Mouse (Mus musculus) forelimb bud, embryonic 11.5 days (tissue): ENCODE measurements around the gene Tsnaxip1.
"Not testable (repeated sequence)": the region's sequence is repeated elsewhere in the genome, so short reads cannot be mapped to it uniquely, and the experiment has no call there.

Experiments
- DNase-seq: peaks from one replicate; pipeline ENCODE4 v3.0.0-alpha.2; 2012; ENCODE audit warnings: low read depth, low spot score

The Tsnaxip1 gene

GRCm38 (mm10) chr8:105813241-105813640, 14.3 kb upstream of the Tsnaxip1 start:
- no peak for DNase-seq

- DNase-seq = no peak
Observed at GRCm38 (mm10) chr8:105819659-105820058, 7.9 kb upstream of the Tsnaxip1 start.

GRCm38 (mm10) chr8:105820925-105821324, 6.6 kb upstream of the Tsnaxip1 start:
- DNase-seq = no peak

- DNase-seq = no peak
Observed at GRCm38 (mm10) chr8:105825506-105825905, 2.0 kb upstream of the Tsnaxip1 start.

GRCm38 (mm10) chr8:105826379-105826778, 1.2 kb upstream of the Tsnaxip1 start:
- no peak for DNase-seq

GRCm38 (mm10) chr8:105833740-105834139, 6.2 kb downstream of the Tsnaxip1 start:
- DNase-seq = not testable (repeated sequence)

- peak; percentile 52 for DNase-seq
Observed at GRCm38 (mm10) chr8:105835318-105835717, 7.8 kb downstream of the Tsnaxip1 start.

- no peak for DNase-seq
Observed at GRCm38 (mm10) chr8:105836991-105837390, 9.5 kb downstream of the Tsnaxip1 start.

- DNase-seq = no peak
Observed at GRCm38 (mm10) chr8:105839209-105839608, 11.7 kb downstream of the Tsnaxip1 start.

- no peak for DNase-seq
Observed at GRCm38 (mm10) chr8:105846678-105847077, 19.1 kb downstream of the Tsnaxip1 start.

- DNase-seq = no peak
Observed at GRCm38 (mm10) chr8:105850014-105850413, 22.5 kb downstream of the Tsnaxip1 start.

GRCm38 (mm10) chr8:105850611-105851010, 23.1 kb downstream of the Tsnaxip1 start:
- DNase-seq = no peak

- peak; percentile 95 for DNase-seq
Observed at GRCm38 (mm10) chr8:105851651-105852143, 24.2 kb downstream of the Tsnaxip1 start.

GRCm38 (mm10) chr8:105852146-105852729, 24.7 kb downstream of the Tsnaxip1 start:
- no peak for DNase-seq

GRCm38 (mm10) chr8:105853178-105853577, 25.6 kb downstream of the Tsnaxip1 start, which contains the start of gene Cenpt:
TSS of gene Cenpt (minus strand) at chr8:105853278.
- DNase-seq = no peak

GRCm38 (mm10) chr8:105854303-105854702, 26.8 kb downstream of the Tsnaxip1 start:
- no peak for DNase-seq

- DNase-seq = peak; percentile 93
Observed at GRCm38 (mm10) chr8:105854715-105855216, 27.2 kb downstream of the Tsnaxip1 start, which contains the start of gene Thap11. TSS of gene Thap11 (plus strand) at chr8:105855132.

GRCm38 (mm10) chr8:105855248-105856167, 28.0 kb downstream of the Tsnaxip1 start:
- DNase-seq = peak; percentile 32

GRCm38 (mm10) chr8:105856168-105856835, 28.8 kb downstream of the Tsnaxip1 start:
- no peak for DNase-seq

- DNase-seq = no peak
Observed at GRCm38 (mm10) chr8:105858495-105858894, 31.0 kb downstream of the Tsnaxip1 start.

- DNase-seq = no peak
Observed at GRCm38 (mm10) chr8:105859314-105859713, 31.8 kb downstream of the Tsnaxip1 start.
